Mouse (Mus musculus): ENCODE measurements around the gene Gng2.

DNA sequence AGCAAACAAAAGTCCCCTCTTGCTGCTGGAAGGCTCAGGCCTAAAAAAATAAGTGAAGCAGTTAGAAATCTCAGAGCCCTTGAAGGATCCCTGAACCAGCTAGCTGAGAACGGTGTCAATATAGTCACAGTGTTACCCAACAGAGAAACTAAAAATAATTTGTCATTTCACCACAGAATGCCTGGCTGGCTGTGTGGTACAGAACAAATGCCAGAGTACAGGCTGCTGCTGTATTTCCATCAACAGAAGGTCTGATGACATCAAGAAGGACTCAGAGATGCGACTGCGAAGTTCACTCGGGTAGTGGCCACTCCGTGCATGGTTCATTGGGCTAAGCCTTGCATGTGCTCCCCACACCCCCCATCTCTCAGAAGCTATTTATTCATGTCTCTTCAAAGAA, 89.9 kb downstream of the Gng2 start:
- TF ChIP-seq CEBPB (IDR thresholded peaks at IDR 0.05; ENCODE audit: low read depth): no peak
- no peak for TF ChIP-seq CTCF (IDR thresholded peaks at IDR 0.05; ENCODE audit: control insufficient read depth, insufficient read depth, insufficient read length)
- no peak for TF ChIP-seq USF1 (IDR thresholded peaks at IDR 0.05; ENCODE audit: low read depth)
- no peak for TF ChIP-seq MYOD1 (IDR thresholded peaks at IDR 0.05; ENCODE audit: control insufficient read depth, insufficient read length, low read depth)
